Mouse (Mus musculus): ENCODE measurements around the gene Adssl1. TPM values are rescaled to one million over a fixed set of nuclear protein-coding genes. Genes with fewer than 3 reads are reported as not detected.

Gene Adssl1
- 0.32 TPM for polyA plus RNA-seq (2017; shearing (Covaris generic))

GRCm38 (mm10) chr12:112619686-112620353, at the start of gene Adssl1:
Adssl1 (plus strand) TSS chr12:112620045.

GRCm38 (mm10) chr12:112588426-112589256, 31.2 kb upstream of the Adssl1 start, which contains the start of gene Inf2:
Inf2 (plus strand) TSS chr12:112588784.

GRCm38 (mm10) chr12:112644180-112644854, 24.5 kb downstream of the Adssl1 start, which contains the start of gene Siva1:
Siva1 (plus strand) TSS chr12:112644679.

GRCm38 (mm10) chr12:112674132-112675011, 54.5 kb downstream of the Adssl1 start, which contains the start of gene Akt1:
Akt1 (minus strand) TSS chr12:112674884.

GRCm38 (mm10) chr12:112678555-112679026, 58.7 kb downstream of the Adssl1 start, which contains the start of gene Zbtb42:
Zbtb42 (plus strand) TSS chr12:112678828.

Other genes with a start within 250 kb of the Adssl1 start
- gene A530016L24Rik, start 130.6 kb upstream of the Adssl1 start, polyA plus RNA-seq (2017; shearing (Covaris generic)): not detected
- not detected for gene Tmem179, start 103.3 kb upstream of the Adssl1 start, polyA plus RNA-seq (2017; shearing (Covaris generic))
- 9.2 TPM for gene Inf2, start 31.3 kb upstream of the Adssl1 start, polyA plus RNA-seq (2017; shearing (Covaris generic))
- 26.9 TPM for gene Siva1, start 24.6 kb downstream of the Adssl1 start, polyA plus RNA-seq (2017; shearing (Covaris generic))
- 102 TPM for gene Akt1, start 54.8 kb downstream of the Adssl1 start, polyA plus RNA-seq (2017; shearing (Covaris generic))
- gene Zbtb42, start 58.8 kb downstream of the Adssl1 start, polyA plus RNA-seq (2017; shearing (Covaris generic)): 3.8 TPM
- 9.9 TPM for gene Cep170b, start 100.4 kb downstream of the Adssl1 start, polyA plus RNA-seq (2017; shearing (Covaris generic))
- gene Pld4, start 140.6 kb downstream of the Adssl1 start, polyA plus RNA-seq (2017; shearing (Covaris generic)): not detected
- not detected for gene Ahnak2, start 182.6 kb downstream of the Adssl1 start, polyA plus RNA-seq (2017; shearing (Covaris generic))
- gene Clba1, start 188.9 kb downstream of the Adssl1 start, polyA plus RNA-seq (2017; shearing (Covaris generic)): not detected
- 44.3 TPM for gene Cdca4, start 209.4 kb downstream of the Adssl1 start, polyA plus RNA-seq (2017; shearing (Covaris generic))
- gene Gpr132, start 248.2 kb downstream of the Adssl1 start, polyA plus RNA-seq (2017; shearing (Covaris generic)): 266 TPM

Data from naive thymus-derived CD4-positive, alpha-beta T cell, adult 5 months (primary cell).